Mouse (Mus musculus): ENCODE measurements around the gene Flrt1. TPM values are rescaled to one million over a fixed set of nuclear protein-coding genes. Genes with fewer than 3 reads are reported as not detected.
"Not testable (repeated sequence)": the region's sequence is repeated elsewhere in the genome, so short reads cannot be mapped to it uniquely, and the experiment has no call there.

Flrt1 gene
- polyA plus RNA-seq, 1 experiment: 5.4 TPM

DNA sequence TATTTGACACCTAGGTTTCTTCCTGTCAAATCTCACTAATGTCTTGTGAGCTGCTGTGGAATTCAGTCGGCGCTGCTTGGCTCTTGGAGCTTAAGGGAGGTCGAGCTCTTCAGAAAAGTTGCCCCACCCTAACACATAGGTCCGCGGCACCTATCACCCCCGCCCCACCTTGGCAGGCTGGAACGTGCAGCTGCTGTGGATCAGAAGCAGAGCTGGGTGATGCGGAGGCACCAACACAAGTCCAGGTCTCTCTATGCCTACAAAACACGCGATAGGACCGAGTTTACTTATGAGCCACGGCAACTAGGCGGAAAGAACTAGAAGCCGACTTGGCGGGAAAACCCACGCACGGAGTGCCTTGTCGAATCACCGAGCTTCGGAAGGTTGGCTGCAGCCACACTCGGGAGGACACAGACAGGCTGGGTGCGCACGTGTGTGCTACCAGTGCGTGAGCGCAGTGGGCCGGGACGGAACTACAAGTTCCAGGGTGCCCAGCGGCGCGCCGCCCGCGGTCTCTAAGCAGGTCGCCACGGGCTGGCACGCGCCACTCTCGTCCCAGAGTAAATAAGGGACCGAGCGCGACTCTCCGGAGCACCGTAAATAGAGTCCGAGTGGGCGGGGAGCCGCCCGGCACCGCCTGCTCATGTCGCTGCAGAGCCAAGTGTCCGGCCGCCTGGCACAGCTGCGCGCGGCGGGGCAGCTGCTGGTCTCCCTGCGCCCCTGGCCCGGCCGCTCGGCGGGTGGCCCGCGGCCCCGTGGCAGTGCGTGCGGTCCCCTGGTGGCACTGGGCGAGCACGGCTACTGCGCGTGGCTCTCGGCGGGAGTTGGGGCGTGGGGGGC lies 49.1 kb downstream of the Flrt1 start, which contains the start of gene Macrod1:
Gene Macrod1, plus strand, starts transcription at position 563 of the 840 bp plus-strand sequence.
- H3K4me1 ChIP-seq (ENCODE audit: control insufficient read depth, insufficient read depth, low read length): peaks cover 2% of the 10 kb centered on the region; the same call in 1 of the 2 replicates
- 1% methylated on average over 72 of the region's 72 CpGs for WGBS
- no peaks in the 10 kb centered on the region for H3K27me3 ChIP-seq (ENCODE audit: control insufficient read depth, insufficient read depth, low read length)
- H3K4me3 ChIP-seq (replicated peaks; ENCODE audit: insufficient read depth, low read depth, low read length): peak within 1 kb of the TSS; percentile 40
- no peak within 1 kb of the TSS for H3K27ac ChIP-seq (ENCODE audit: insufficient read depth, low read length)
- no peak for TF ChIP-seq CTCF (IDR thresholded peaks at IDR 0.05; ENCODE audit: borderline replicate concordance, insufficient read depth, low read depth, low read length)
- no peak; the same call in 1 of the 2 replicates for TF ChIP-seq POLR2A (IDR thresholded peaks at IDR 0.05; ENCODE audit: borderline replicate concordance, insufficient read depth, low read length)
- peak; percentile 80 to 82 for DNase-seq

DNA sequence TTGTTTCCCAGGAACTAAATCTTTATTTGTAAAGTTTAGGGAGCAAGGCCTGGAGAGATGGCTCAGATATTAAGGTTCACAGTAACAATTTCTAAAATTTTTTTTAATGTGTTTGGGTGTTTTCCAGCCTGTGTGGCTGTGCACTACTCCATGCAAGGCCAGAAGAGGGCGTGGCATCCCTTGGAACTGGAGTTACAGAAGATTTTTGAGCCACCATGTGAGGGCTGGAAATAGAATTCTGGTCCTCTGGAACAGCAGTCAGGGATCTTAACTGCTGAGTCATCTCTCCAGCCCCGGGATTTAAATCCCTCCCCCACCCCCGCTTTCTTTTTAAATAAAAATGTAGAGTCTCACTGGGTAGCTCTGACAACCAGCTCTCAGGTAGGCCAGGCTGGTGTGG lies 50.4 kb downstream of the Flrt1 start:
- Histone ChIP-seq H3K4me1 (ENCODE audit: control insufficient read depth, insufficient read depth, low read length) (peaks cover 2% of the 10 kb centered on the region; the same call in 1 of the 2 replicates), H3K27ac (ENCODE audit: insufficient read depth, low read length) (no peak overlapping the region), H3K4me3 (replicated peaks; ENCODE audit: insufficient read depth, low read depth, low read length) (no peak overlapping the region), H3K27me3 (ENCODE audit: control insufficient read depth, insufficient read depth, low read length) (no peaks in the 10 kb centered on the region)
- 68% methylated on average over 3 of the region's 3 CpGs for WGBS
- DNase-seq: no peak
- TF ChIP-seq CTCF (IDR thresholded peaks at IDR 0.05; ENCODE audit: borderline replicate concordance, insufficient read depth, low read depth, low read length): no peak
- no peak for TF ChIP-seq POLR2A (IDR thresholded peaks at IDR 0.05; ENCODE audit: borderline replicate concordance, insufficient read depth, low read length)

DNA sequence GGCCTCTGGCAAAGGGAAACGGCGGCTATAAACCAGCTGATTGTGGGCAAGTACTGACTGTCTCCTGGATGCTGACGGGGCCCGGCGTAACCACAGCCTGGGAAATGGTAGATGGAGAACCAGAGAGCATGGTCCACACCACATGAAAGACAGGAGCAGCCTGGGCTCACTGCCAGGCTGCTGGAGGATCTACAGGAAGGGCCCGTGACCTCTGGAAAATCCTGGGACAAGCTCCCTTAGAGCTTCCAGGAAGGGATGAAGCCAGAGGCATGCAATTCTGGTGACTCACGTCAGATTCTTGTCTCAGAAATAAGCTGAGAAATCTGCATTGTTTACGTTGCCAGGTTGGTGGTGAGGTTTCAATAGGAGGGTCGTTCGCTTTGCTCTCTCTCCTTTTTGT lies 50.8 kb downstream of the Flrt1 start:
- 70% methylated on average over 10 of the region's 10 CpGs for WGBS
- Histone ChIP-seq H3K27ac (ENCODE audit: insufficient read depth, low read length) (no peak overlapping the region), H3K27me3 (ENCODE audit: control insufficient read depth, insufficient read depth, low read length) (no peaks in the 10 kb centered on the region), H3K4me1 (ENCODE audit: control insufficient read depth, insufficient read depth, low read length) (peaks cover 2% of the 10 kb centered on the region; the same call in 1 of the 2 replicates), H3K4me3 (replicated peaks; ENCODE audit: insufficient read depth, low read depth, low read length) (no peak overlapping the region)
- DNase-seq: no peak
- TF ChIP-seq CTCF (IDR thresholded peaks at IDR 0.05; ENCODE audit: borderline replicate concordance, insufficient read depth, low read depth, low read length) (no peak), POLR2A (IDR thresholded peaks at IDR 0.05; ENCODE audit: borderline replicate concordance, insufficient read depth, low read length) (no peak)

DNA sequence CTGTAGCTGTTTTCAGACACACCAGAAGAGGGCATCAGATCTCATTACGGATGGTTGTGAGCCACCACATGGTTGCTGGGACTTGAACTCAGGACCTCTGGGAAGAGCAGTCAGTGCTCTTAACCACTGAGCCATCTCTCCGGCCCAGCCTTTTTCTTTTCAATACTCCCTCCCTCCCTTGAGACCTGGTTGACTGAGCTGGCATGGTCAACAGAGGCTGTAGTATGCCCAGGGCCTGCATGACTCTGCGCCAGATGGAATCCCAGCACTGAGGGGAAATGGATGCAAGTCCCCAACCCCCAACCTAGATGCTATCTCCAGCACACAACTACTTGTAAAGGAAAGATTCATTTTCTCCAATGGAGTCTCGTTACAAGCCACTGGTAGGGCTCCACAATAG lies 52.1 kb downstream of the Flrt1 start:
- not testable (repeated sequence) for H3K27me3 ChIP-seq (ENCODE audit: control insufficient read depth, insufficient read depth, low read length); H3K4me1 ChIP-seq (ENCODE audit: control insufficient read depth, insufficient read depth, low read length); H3K4me3 ChIP-seq (replicated peaks; ENCODE audit: insufficient read depth, low read depth, low read length); DNase-seq; H3K27ac ChIP-seq (ENCODE audit: insufficient read depth, low read length)
- 67% methylated on average over 4 of the region's 4 CpGs for WGBS

DNA sequence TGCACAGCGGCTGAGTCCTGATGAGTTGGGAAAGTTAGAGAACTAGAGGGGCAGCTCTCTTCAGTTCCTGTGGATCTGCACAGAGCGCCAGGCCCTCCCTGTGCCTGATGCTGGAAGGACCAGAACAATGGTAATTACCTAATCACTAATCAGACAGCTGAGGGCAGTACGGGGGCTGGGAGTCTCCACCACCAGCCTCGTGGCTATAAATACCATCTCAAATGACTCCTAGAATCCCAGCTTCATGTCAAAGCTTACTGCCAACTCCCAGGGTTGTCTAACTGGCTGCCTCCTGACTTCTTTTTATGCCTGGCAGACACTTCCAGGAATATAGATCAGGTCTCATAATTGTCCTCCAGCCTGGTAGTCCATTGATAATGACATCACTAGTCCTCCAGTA lies 60.8 kb downstream of the Flrt1 start:
- 55% methylated on average over 4 of the region's 4 CpGs for WGBS
- H3K4me3 ChIP-seq (replicated peaks; ENCODE audit: insufficient read depth, low read depth, low read length): no peak overlapping the region
- H3K4me1 ChIP-seq (ENCODE audit: control insufficient read depth, insufficient read depth, low read length): peaks cover 3% of the 10 kb centered on the region; the same call in 1 of the 2 replicates
- TF ChIP-seq POLR2A (IDR thresholded peaks at IDR 0.05; ENCODE audit: borderline replicate concordance, insufficient read depth, low read length) (no peak), CTCF (IDR thresholded peaks at IDR 0.05; ENCODE audit: borderline replicate concordance, insufficient read depth, low read depth, low read length) (no peak)
- no peaks in the 10 kb centered on the region for H3K27me3 ChIP-seq (ENCODE audit: control insufficient read depth, insufficient read depth, low read length)
- DNase-seq: no peak
- no peak overlapping the region for H3K27ac ChIP-seq (ENCODE audit: insufficient read depth, low read length)

DNA sequence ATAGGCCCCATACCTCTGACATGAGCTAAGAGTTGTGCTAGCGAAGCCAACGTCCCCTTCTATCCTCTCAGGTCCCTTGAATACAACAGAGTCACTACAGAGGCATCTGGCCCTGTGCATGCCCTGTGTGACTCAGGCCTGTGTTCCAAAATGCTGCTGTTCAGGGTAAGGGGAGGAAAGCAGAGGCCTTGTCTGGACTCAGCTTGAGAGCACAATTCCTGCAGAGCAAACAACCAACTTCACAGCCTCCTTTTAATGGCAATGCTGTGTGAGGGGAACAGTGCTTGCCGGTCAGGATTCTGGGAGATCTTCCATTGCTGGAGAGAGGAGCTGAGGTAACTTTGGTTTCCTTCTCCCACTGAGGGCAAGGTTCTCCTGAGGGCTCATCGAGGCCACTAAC lies 61.2 kb downstream of the Flrt1 start:
- Histone ChIP-seq H3K27ac (ENCODE audit: insufficient read depth, low read length) (no peak overlapping the region), H3K4me1 (ENCODE audit: control insufficient read depth, insufficient read depth, low read length) (peaks cover 3% of the 10 kb centered on the region; the same call in 1 of the 2 replicates), H3K27me3 (ENCODE audit: control insufficient read depth, insufficient read depth, low read length) (no peaks in the 10 kb centered on the region), H3K4me3 (replicated peaks; ENCODE audit: insufficient read depth, low read depth, low read length) (no peak overlapping the region)
- no peak for DNase-seq
- no peak for TF ChIP-seq CTCF (IDR thresholded peaks at IDR 0.05; ENCODE audit: borderline replicate concordance, insufficient read depth, low read depth, low read length)
- no peak for TF ChIP-seq POLR2A (IDR thresholded peaks at IDR 0.05; ENCODE audit: borderline replicate concordance, insufficient read depth, low read length)
- 67% methylated on average over 4 of the region's 4 CpGs for WGBS

Other genes starting within 250 kb of the Flrt1 start
- gene Ccdc88b, start 247.5 kb downstream of the Flrt1 start, polyA plus RNA-seq (2012; rRNA removed): 1.7 and 2.1 TPM in 2 replicates
- gene Trmt112, start 196.0 kb downstream of the Flrt1 start, polyA plus RNA-seq (2012; rRNA removed): 122 and 124 TPM in 2 replicates
- 500 and 537 TPM in 2 replicates for gene Prdx5, start 195.6 kb downstream of the Flrt1 start, polyA plus RNA-seq (2012; rRNA removed)
- 95.3 and 103 TPM in 2 replicates for gene Esrra, start 183.9 kb downstream of the Flrt1 start, polyA plus RNA-seq (2012; rRNA removed)
- gene Catsperz, start 180.3 kb downstream of the Flrt1 start, polyA plus RNA-seq (2012; rRNA removed): 2.8 and 3.2 TPM in 2 replicates
- gene Kcnk4, start 171.2 kb downstream of the Flrt1 start, polyA plus RNA-seq (2012; rRNA removed): 5.8 and 5.9 TPM in 2 replicates
- gene Bad, start 163.9 kb downstream of the Flrt1 start, polyA plus RNA-seq (2012; rRNA removed): 71.6 and 73.8 TPM in 2 replicates
- gene Gpr137, start 163.2 kb downstream of the Flrt1 start, polyA plus RNA-seq (2012; rRNA removed): 125 and 127 TPM in 2 replicates
- gene Ppp1r14b, start 130.8 kb downstream of the Flrt1 start, polyA plus RNA-seq (2012; rRNA removed): 50.1 and 51.7 TPM in 2 replicates
- gene Plcb3, start 129.3 kb downstream of the Flrt1 start, polyA plus RNA-seq (2012; rRNA removed): 53.2 and 57.6 TPM in 2 replicates
- gene Fkbp2, start 125.2 kb downstream of the Flrt1 start, polyA plus RNA-seq (2012; rRNA removed): 214 and 257 TPM in 2 replicates
- gene Vegfb, start 118.1 kb downstream of the Flrt1 start, polyA plus RNA-seq (2012; rRNA removed): 90.4 and 100.0 TPM in 2 replicates
- 63.6 and 66.4 TPM in 2 replicates for gene Dnajc4, start 113.2 kb downstream of the Flrt1 start, polyA plus RNA-seq (2012; rRNA removed)
- gene Nudt22, start 109.6 kb downstream of the Flrt1 start, polyA plus RNA-seq (2012; rRNA removed): 40.4 and 43.5 TPM in 2 replicates
- 29.6 and 31.3 TPM in 2 replicates for gene Trpt1, start 109.6 kb downstream of the Flrt1 start, polyA plus RNA-seq (2012; rRNA removed)
- gene Fermt3, start 86.3 kb downstream of the Flrt1 start, polyA plus RNA-seq (2012; rRNA removed): 2.2 and 2.3 TPM in 2 replicates
- 215 and 217 TPM in 2 replicates for gene Stip1, start 65.8 kb downstream of the Flrt1 start, polyA plus RNA-seq (2012; rRNA removed)
- gene Macrod1, start 48.9 kb downstream of the Flrt1 start, polyA plus RNA-seq (2012; rRNA removed): 30.8 and 33.8 TPM in 2 replicates
- gene Otub1, start 100.6 kb upstream of the Flrt1 start, polyA plus RNA-seq (2012; rRNA removed): 234 and 248 TPM in 2 replicates
- gene Cox8a, start 111.9 kb upstream of the Flrt1 start, polyA plus RNA-seq (2012; rRNA removed): 1,171 and 1,228 TPM in 2 replicates
- gene Naa40, start 135.5 kb upstream of the Flrt1 start, polyA plus RNA-seq (2012; rRNA removed): 44.8 and 46.2 TPM in 2 replicates
- gene Rcor2, start 161.6 kb upstream of the Flrt1 start, polyA plus RNA-seq (2012; rRNA removed): 8.7 and 9.2 TPM in 2 replicates
- gene Mark2, start 236.1 kb upstream of the Flrt1 start, polyA plus RNA-seq (2012; rRNA removed): 75.3 and 76.2 TPM in 2 replicates

Data from cerebellum, adult 2 months (tissue).